Mouse (Mus musculus) stomach, adult 2 months (tissue): ENCODE measurements around the gene Ccr7. TPM values are rescaled to one million over a fixed set of nuclear protein-coding genes. Genes with fewer than 3 reads are reported as not detected.

Experiments
- polyA plus RNA-seq: library from polyadenylated mRNA; depleted of rRNA; stranded (reverse); fragments of >200 nt; gene quantifications from 2 replicates; pipeline ENCODE4 v1.2.3, GENCODE M21; 2012; rRNA removed

Ccr7 gene
- polyA plus RNA-seq = 0.48 and 1.6 TPM in 2 replicates

DNA sequence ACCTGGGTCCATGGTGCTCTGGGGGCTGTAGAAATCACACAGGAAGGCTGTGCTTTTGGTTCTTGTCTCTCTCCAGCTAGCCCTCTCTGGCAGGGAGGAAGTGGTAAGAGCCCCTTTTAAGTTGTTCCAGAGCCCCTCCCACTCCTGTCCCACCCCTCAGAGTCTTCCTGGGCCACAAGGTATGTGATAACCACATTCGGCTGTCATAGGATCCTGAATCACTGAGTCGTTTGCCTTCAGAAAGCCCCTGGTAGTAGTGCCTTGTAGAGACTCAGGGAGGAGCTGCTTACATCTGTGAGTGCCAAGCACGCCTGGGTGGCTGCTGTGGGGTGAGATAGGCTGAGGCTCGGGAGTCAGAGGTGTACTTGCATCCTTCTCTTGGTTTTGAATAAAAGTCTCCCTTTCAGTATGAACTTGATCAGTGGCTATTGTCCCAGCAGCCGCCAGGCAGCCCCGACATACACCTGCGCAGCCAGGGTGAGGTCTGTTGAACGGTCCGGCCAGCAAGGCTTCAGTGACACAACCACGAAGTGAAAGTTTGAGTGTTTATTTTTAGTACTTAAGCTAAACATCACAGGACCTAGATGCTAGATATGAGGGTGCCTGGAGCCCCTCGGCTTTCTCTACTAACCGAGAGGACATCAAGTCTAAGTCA lies at the start of gene Ccr7:
Gene Ccr7, minus strand, starts transcription at position 91 of the 655 bp plus-strand sequence.

Other genes with a start within 250 kb of the Ccr7 start
- gene Cdc6, start 247.3 kb downstream of the Ccr7 start, polyA plus RNA-seq = 0.10 and 0.27 TPM in 2 replicates
- 35.6 and 46.0 TPM in 2 replicates for gene Rara, start 227.3 kb downstream of the Ccr7 start, polyA plus RNA-seq
- 1.8 and 5.1 TPM in 2 replicates for gene Gjd3, start 172.1 kb downstream of the Ccr7 start, polyA plus RNA-seq
- 0.35 and 1.1 TPM in 2 replicates for gene Top2a, start 130.9 kb downstream of the Ccr7 start, polyA plus RNA-seq
- gene Igfbp4, start 113.8 kb downstream of the Ccr7 start, polyA plus RNA-seq = 88.4 and 198 TPM in 2 replicates
- gene Tns4, start 65.8 kb downstream of the Ccr7 start, polyA plus RNA-seq = 4.9 and 8.7 TPM in 2 replicates
- 3.5 and 4.1 TPM in 2 replicates for gene Smarce1, start 75.9 kb upstream of the Ccr7 start, polyA plus RNA-seq
- not detected in 2 replicates for gene Krt222, start 89.0 kb upstream of the Ccr7 start, polyA plus RNA-seq
- not detected in 2 replicates for gene Krt24, start 130.2 kb upstream of the Ccr7 start, polyA plus RNA-seq
- not detected in 2 replicates for gene Krt25, start 167.9 kb upstream of the Ccr7 start, polyA plus RNA-seq
- not detected in 2 replicates for gene Krt26, start 182.9 kb upstream of the Ccr7 start, polyA plus RNA-seq
- not detected in 2 replicates for gene Krt27, start 196.0 kb upstream of the Ccr7 start, polyA plus RNA-seq
- gene Krt28, start 219.8 kb upstream of the Ccr7 start, polyA plus RNA-seq = not detected in 2 replicates
- 321 and 430 TPM in 2 replicates for gene Krt10, start 234.3 kb upstream of the Ccr7 start, polyA plus RNA-seq